Mouse (Mus musculus): ENCODE measurements around the gene D5Ertd579e. TPM values are rescaled to one million over a fixed set of nuclear protein-coding genes. Genes with fewer than 3 reads are reported as not detected.

Gene D5Ertd579e
- polyA plus RNA-seq, 1 experiment, result 3.7 TPM

DNA sequence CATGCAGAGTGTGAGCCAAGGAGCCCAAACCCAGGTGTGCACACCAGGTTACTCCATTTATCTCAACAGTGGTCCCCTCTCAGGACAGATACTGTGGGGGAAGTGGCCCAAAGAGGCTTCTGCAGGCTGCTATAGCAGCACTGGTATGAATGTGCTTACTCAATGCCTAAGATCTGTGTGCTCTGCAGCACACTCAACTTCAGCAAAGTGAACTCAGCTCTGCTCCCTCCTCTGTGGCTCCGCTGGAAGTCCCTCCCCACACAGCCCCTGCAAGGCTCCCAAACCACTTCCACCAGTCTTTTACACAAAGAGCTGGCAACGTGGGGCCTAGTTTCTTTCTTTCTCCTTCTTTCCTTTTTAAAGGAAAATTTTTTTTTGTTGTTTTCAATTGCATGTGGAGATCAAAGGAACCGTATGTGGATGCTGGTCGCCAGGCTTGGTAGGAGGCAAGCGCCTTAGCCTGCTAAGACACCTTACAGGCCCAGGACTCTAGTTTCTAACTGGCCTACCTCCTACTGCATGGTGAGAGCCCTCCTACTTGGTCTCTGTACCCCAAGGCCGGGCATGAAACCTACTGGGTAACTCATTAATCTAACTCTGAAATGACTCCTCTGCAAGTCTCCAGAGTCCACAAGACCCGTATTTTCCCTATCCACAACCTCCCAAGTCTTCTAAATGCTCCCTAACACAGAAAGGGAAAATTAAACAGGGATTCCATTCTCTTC lies 138.1 kb downstream of the D5Ertd579e start:
- Histone ChIP-seq H3K27me3 (replicated peaks) (no peaks in the 10 kb centered on the region), H3K4me3 (replicated peaks) (peak overlapping the region; percentile 80), H3K36me3 (replicated peaks; ENCODE audit: low read length) (peaks cover 38% of the 10 kb centered on the region), H3K4me1 (peaks cover 76% of the 10 kb centered on the region), H3K9me3 (no peaks in the 10 kb centered on the region)
- TF ChIP-seq FLI1 (IDR thresholded peaks at IDR 0.05; ENCODE audit: low read length), result no peak
- TF ChIP-seq GATA1 (IDR thresholded peaks at IDR 0.05; ENCODE audit: borderline replicate concordance, low read length), result no peak

DNA sequence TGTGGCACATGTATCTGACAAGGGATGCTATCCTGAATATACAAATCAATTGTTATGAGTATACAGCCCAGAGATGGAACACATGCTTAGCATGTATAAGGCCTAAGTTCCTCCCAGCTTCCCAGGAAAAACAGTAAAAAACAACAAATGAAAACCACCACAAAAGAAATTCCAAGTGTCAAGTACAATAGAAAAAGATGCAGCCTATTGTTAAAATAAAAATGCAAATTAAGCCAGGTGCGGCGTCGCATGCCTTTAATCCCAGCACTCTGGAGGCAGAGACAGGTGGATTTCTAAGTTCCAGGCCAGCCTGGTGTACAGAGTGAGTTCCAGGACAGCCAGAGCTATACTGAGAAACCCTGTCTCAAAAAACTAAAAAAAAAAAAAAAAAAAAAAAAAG lies 138.9 kb downstream of the D5Ertd579e start:
- Histone ChIP-seq H3K9me3 (no peaks in the 10 kb centered on the region), H3K36me3 (replicated peaks; ENCODE audit: low read length) (peaks cover 37% of the 10 kb centered on the region), H3K4me1 (peaks cover 76% of the 10 kb centered on the region), H3K27me3 (replicated peaks) (no peaks in the 10 kb centered on the region), H3K4me3 (replicated peaks) (no peak overlapping the region)
- TF ChIP-seq FLI1 (IDR thresholded peaks at IDR 0.05; ENCODE audit: low read length) (no peak), GATA1 (IDR thresholded peaks at IDR 0.05; ENCODE audit: borderline replicate concordance, low read length) (no peak)

DNA sequence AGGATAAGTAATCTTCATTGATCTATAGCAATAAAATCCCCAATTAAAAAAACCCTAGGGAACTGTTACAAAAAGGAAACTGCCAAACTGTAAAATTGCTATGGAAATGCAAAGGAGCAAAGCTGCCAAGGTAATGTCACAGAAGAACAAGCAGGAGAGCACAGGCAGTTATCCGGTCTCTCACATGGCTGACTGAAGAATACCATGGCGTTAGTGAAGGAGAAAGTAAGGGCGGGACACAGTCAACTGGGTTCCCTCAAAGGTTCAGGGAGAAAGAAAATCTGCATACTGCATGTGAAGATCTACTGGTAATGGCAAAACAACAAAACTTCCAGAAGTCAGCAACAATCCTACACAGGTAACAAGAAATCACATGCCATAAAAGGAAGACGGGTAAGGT lies 139.5 kb downstream of the D5Ertd579e start:
- H3K4me1 ChIP-seq, result peaks cover 76% of the 10 kb centered on the region
- no peaks in the 10 kb centered on the region for H3K27me3 ChIP-seq (replicated peaks)
- no peak overlapping the region for H3K4me3 ChIP-seq (replicated peaks)
- peaks cover 34% of the 10 kb centered on the region for H3K36me3 ChIP-seq (replicated peaks; ENCODE audit: low read length)
- no peak for TF ChIP-seq GATA1 (IDR thresholded peaks at IDR 0.05; ENCODE audit: borderline replicate concordance, low read length)
- TF ChIP-seq FLI1 (IDR thresholded peaks at IDR 0.05; ENCODE audit: low read length), result no peak
- H3K9me3 ChIP-seq, result no peaks in the 10 kb centered on the region

DNA sequence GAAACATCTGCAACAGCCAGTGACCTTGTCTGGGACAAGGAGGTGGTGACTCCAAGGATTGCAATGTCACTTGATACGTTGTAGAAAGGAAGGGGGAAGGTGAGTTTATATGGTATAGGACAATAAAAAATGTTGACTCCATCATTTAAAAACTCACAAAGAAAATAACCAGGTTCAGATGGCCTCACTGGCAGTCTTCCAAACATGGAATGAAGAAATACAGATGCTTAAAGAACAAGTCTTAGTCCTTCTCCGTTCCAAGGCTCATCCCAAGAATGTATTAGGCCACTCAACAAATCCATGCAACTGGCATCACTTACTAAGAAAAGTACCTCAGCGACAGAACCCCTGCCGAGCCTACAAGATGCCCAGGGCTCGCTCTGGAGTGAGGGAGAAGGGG lies 141.3 kb downstream of the D5Ertd579e start:
- Histone ChIP-seq H3K4me3 (replicated peaks) (peak overlapping the region; percentile 50), H3K36me3 (replicated peaks; ENCODE audit: low read length) (peaks cover 46% of the 10 kb centered on the region), H3K9me3 (no peaks in the 10 kb centered on the region), H3K27me3 (replicated peaks) (no peaks in the 10 kb centered on the region), H3K4me1 (peaks cover 92% of the 10 kb centered on the region)
- TF ChIP-seq FLI1 (IDR thresholded peaks at IDR 0.05; ENCODE audit: low read length) (no peak), GATA1 (IDR thresholded peaks at IDR 0.05; ENCODE audit: borderline replicate concordance, low read length) (no peak)

DNA sequence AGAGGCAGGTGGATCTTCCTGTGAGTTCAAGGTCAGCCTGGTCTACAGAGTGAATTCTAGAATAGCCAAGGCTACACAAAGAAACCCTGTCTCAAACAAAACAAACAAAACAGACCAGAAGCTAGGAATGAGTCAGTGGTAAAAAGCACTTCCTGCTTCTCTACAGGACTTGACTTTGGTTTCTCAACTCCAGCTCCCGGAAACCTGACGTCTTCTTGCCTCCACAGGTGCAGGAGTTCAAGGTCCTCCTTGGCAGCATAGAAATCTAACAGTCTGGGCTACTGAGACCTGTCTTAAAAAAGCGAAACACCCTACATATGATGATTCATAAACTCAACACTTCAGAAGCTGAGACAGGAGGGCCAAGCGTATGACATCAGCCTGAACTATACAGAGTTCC lies 141.9 kb downstream of the D5Ertd579e start:
- no peak for TF ChIP-seq GATA1 (IDR thresholded peaks at IDR 0.05; ENCODE audit: borderline replicate concordance, low read length)
- no peak for TF ChIP-seq FLI1 (IDR thresholded peaks at IDR 0.05; ENCODE audit: low read length)
- H3K4me3 ChIP-seq (replicated peaks), result no peak overlapping the region
- H3K9me3 ChIP-seq, result no peaks in the 10 kb centered on the region
- H3K36me3 ChIP-seq (replicated peaks; ENCODE audit: low read length), result peaks cover 45% of the 10 kb centered on the region
- H3K4me1 ChIP-seq, result peaks cover 95% of the 10 kb centered on the region
- no peaks in the 10 kb centered on the region for H3K27me3 ChIP-seq (replicated peaks)

DNA sequence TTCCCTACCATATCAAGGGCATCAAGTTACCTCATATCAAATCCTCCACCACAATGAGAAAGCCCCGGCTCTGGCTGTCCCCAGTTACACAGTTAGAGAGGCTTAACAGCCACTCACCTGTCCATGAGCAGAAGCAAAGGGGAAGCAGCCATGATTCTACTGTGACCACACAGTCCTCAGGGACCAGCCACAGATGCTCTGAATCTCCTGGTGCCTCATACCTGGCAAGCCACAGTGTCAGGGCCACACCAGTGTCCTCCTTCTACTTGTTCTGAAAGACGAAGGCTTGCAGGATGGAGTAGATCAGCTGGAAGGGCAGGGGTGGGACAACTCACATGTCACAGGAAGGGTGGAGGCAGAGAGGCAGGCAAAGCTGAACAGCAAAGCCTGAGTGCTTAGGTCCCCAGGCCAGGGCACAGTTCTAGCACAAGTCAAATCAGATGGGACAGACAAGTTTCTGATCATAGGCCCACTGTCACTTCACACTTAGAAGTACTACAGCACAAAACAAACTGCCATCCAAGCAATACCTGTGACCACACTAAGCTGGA lies 142.7 kb downstream of the D5Ertd579e start:
- TF ChIP-seq FLI1 (IDR thresholded peaks at IDR 0.05; ENCODE audit: low read length), result no peak
- no peak for TF ChIP-seq GATA1 (IDR thresholded peaks at IDR 0.05; ENCODE audit: borderline replicate concordance, low read length)
- H3K9me3 ChIP-seq, result no peaks in the 10 kb centered on the region
- H3K4me1 ChIP-seq, result peaks cover 95% of the 10 kb centered on the region
- H3K4me3 ChIP-seq (replicated peaks), result peak overlapping the region; percentile 76
- no peaks in the 10 kb centered on the region for H3K27me3 ChIP-seq (replicated peaks)
- peaks cover 45% of the 10 kb centered on the region for H3K36me3 ChIP-seq (replicated peaks; ENCODE audit: low read length)

DNA sequence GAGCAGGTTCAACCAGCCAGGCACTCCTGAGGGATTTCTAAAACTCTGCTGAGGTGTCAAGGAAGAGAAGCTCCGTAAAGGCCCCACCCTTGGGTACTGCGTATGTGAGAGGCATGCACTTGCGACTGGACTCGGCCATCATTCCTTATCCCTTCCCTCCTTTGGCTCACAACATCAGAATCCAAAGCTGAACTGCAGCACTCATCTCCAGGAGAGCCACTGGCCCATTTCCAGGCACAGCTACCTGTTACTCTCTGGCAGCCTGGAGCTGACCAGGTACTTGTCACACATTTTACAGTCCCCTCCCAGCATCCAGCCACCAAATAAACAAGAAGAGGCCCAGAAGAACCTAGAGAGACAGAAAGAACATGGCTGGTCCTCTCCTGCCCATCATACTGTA lies 143.4 kb downstream of the D5Ertd579e start:
- H3K9me3 ChIP-seq, result no peaks in the 10 kb centered on the region
- TF ChIP-seq GATA1 (IDR thresholded peaks at IDR 0.05; ENCODE audit: borderline replicate concordance, low read length) (no peak), FLI1 (IDR thresholded peaks at IDR 0.05; ENCODE audit: low read length) (no peak)
- H3K4me1 ChIP-seq, result peaks cover 95% of the 10 kb centered on the region
- H3K36me3 ChIP-seq (replicated peaks; ENCODE audit: low read length), result peaks cover 51% of the 10 kb centered on the region
- H3K27me3 ChIP-seq (replicated peaks), result no peaks in the 10 kb centered on the region
- peak overlapping the region; percentile 42 for H3K4me3 ChIP-seq (replicated peaks)

Other genes with a start within 250 kb of the D5Ertd579e start
- 4.2 and 17.4 TPM in 2 replicates for gene Grpel1, start 231.0 kb downstream of the D5Ertd579e start, polyA plus RNA-seq (2012; ENCODE audit: insufficient read depth, low replicate concordance)
- gene Tada2b, start 211.7 kb downstream of the D5Ertd579e start, polyA plus RNA-seq (2012; ENCODE audit: insufficient read depth, low replicate concordance), result 37.5 and 60.1 TPM in 2 replicates
- 0.57 TPM in 1 of 2 replicates, not detected in the other for gene Ccdc96, start 211.4 kb downstream of the D5Ertd579e start, polyA plus RNA-seq (2012; ENCODE audit: insufficient read depth, low replicate concordance)
- gene Tbc1d14, start 102.7 kb downstream of the D5Ertd579e start, polyA plus RNA-seq (2012; ENCODE audit: insufficient read depth, low replicate concordance), result 7.1 and 8.7 TPM in 2 replicates
- 27.2 and 43.7 TPM in 2 replicates for gene Bloc1s4, start 52.6 kb upstream of the D5Ertd579e start, polyA plus RNA-seq (2012; ENCODE audit: insufficient read depth, low replicate concordance)
- gene Mrfap1, start 100.7 kb upstream of the D5Ertd579e start, polyA plus RNA-seq (2012; ENCODE audit: insufficient read depth, low replicate concordance), result 15.3 and 78.1 TPM in 2 replicates
- 66.2 and 73.5 TPM in 2 replicates for gene Man2b2, start 134.6 kb upstream of the D5Ertd579e start, polyA plus RNA-seq (2012; ENCODE audit: insufficient read depth, low replicate concordance)
- gene Ppp2r2c, start 172.5 kb upstream of the D5Ertd579e start, polyA plus RNA-seq (2012; ENCODE audit: insufficient read depth, low replicate concordance), result 0.09 TPM in 1 of 2 replicates, not detected in the other

Data from megakaryocyte, embryonic 14.5 days (primary cell).